Mouse (Mus musculus) bone marrow, adult 2 months (tissue): Measurements from ENCODE around the gene Il6st. TPM values are rescaled to one million over a fixed set of nuclear protein-coding genes. Genes with fewer than 3 reads are reported as not detected.

Experiments
- H3K27ac ChIP-seq: fragments of 200-500 bp; 2 replicates; pipeline ENCODE4 v1.5.1; 2012; ENCODE audit warnings: low read depth, mild to moderate bottlenecking, control low read depth, inconsistent platforms, low read length; ENCODE audit not compliant: control insufficient read depth, poor library complexity, insufficient read depth
- H3K4me1 ChIP-seq: fragments of 200-500 bp; 2 replicates; pipeline ENCODE4 v1.6.1; 2011; ENCODE audit warnings: low read length; ENCODE audit not compliant: control insufficient read depth, insufficient read depth
- H3K4me3 ChIP-seq: fragments of 200-500 bp; replicated peaks from 2 replicates; pipeline ENCODE3; 2011; ENCODE audit warnings: mild to moderate bottlenecking, low read depth, low read length, control low read depth; ENCODE audit not compliant: control insufficient read depth
- CTCF ChIP-seq: fragments of 200-500 bp; IDR thresholded peaks from 2 replicates; pipeline ENCODE4 v1.5.1; 2011; ENCODE audit warnings: low read length, control low read depth; ENCODE audit not compliant: control insufficient read depth, insufficient read depth
- POLR2A ChIP-seq: fragments of 200-500 bp; IDR thresholded peaks from 2 replicates; pipeline ENCODE4 v1.6.1; 2011; ENCODE audit warnings: low read depth, mild to moderate bottlenecking, control low read depth, low read length, borderline replicate concordance; ENCODE audit not compliant: control insufficient read depth
- WGBS: fragments of 180-500 bp; shearing (Covaris S2); methylation state at CpG from one replicate; pipeline ENCODE4 v1.1.7; 2018; 5-methylcytosine and 5-hydroxymethylcytosine counted together
- polyA plus RNA-seq: library from polyadenylated mRNA; stranded (reverse); fragments of >200 nt; gene quantifications from 2 replicates; pipeline ENCODE4 v1.2.4, GENCODE M21; 2011; ENCODE audit warnings: low replicate concordance; ENCODE audit not compliant: missing spikeins, insufficient read depth, insufficient read length

Gene Il6st
- polyA plus RNA-seq, 1 experiment: 29.0 TPM

DNA sequence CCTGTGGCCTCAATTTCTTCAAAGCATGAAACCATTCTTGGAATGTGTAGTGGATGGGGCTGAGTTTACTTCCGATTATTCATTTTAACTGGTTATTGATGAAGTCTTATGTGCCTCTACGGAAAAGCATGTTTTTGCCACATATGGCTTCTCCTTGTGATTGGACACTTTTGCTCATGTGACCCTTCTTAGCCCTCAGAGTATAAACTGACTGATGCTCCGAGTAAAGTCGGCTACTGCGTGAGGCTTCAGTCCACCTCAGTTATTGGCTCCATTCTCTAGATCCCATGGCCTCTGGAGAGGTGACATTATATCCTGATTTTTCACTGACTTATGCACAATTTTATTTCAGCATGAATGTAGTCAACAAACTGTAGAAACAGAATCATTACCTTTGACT lies 89.4 kb downstream of the Il6st start:
- H3K27ac ChIP-seq: no peak overlapping the region
- WGBS: 88% methylated on average over 5 of the region's 5 CpGs
- no peaks in the 10 kb centered on the region for H3K4me1 ChIP-seq
- no peak overlapping the region for H3K4me3 ChIP-seq
- no peak for TF ChIP-seq POLR2A
- TF ChIP-seq CTCF: no peak

DNA sequence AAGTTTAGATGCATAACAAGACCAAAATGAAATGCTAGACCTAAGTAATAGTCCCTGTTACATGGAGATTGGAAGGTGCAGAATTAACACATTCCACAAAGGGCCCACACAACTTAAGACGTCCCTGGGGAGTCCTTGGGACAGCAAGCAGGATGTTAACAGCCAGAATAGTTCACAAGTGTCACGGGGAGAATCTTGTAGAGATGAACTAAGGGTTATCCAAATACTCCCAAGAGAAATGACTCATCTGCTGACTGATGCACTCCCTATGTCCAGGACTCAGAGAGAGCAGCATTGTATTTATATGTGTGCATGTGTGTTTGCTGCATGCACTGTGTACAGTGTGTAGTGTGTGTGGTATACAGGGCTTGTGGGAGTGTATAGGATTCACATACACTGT lies 92.6 kb downstream of the Il6st start:
- no peak for TF ChIP-seq POLR2A
- 60% methylated on average over 2 of the region's 2 CpGs for WGBS
- H3K4me1 ChIP-seq: no peaks in the 10 kb centered on the region

More for the DNA sequence above, 92.6 kb downstream of the Il6st start:
- Histone ChIP-seq H3K27ac (no peak overlapping the region), H3K4me3 (no peak overlapping the region)

Other genes starting within 250 kb of the Il6st start
- gene Ankrd55, start 175.6 kb upstream of the Il6st start, polyA plus RNA-seq: 0.40 TPM in 1 of 2 replicates, not detected in the other
- gene Il31ra, start 130.3 kb downstream of the Il6st start, polyA plus RNA-seq: 0.36 TPM in 1 of 2 replicates, not detected in the other
- 1.6 and 1.7 TPM in 2 replicates for gene Ddx4, start 188.4 kb downstream of the Il6st start, polyA plus RNA-seq
- gene Slc38a9, start 196.7 kb downstream of the Il6st start, polyA plus RNA-seq: 23.3 and 32.9 TPM in 2 replicates